Mouse (Mus musculus): ENCODE results near the gene Zc3h7b. TPM values are rescaled to one million over a fixed set of nuclear protein-coding genes. Genes with fewer than 3 reads are reported as not detected.

The Zc3h7b gene
- total RNA-seq, 2 experiments from 2014 or later = 129 to 141 TPM

DNA sequence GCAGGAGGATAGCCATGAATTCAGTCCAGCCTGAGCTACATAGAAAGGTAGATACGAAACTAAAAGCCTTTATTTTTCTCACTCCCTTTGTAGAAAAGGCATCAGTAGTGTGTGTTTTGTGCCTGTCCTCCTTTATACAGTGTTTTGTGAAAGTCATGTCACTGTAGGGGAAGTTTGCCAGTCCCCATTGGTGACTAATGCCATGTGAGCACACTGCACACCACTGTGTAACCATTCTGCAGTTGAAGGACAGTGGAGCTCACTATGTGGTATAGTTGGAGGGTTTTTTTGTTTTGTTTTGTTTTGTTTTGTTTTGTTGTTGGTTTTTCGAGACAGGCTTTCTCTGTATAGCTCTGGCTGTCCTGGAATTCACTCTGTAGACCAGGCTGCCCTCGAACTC lies 73.5 kb downstream of the Zc3h7b start:
- no peak for DNase-seq

DNA sequence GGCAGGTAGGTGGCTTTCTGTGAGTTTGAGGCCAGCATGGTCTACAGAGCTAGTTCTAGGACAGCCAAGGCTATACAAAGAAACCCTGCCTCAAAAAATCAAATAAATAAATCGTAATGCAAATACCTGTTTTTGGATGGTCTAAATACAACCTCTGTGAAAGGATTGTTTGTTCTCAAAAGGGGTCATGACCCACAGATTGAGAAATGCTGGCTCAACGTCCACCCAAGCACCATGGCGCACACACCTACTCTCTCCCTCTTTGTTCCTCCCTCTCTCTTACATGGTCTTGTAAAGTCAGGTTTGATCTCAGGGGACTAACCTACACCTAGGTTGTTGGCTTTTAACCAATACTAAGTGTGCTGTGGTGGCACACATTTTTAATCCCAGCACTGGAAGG lies 77.8 kb downstream of the Zc3h7b start:
- DNase-seq = no peak

GRCm38 (mm10) chr15:81824832-81825231 lies 80.0 kb downstream of the Zc3h7b start:
- no peak for DNase-seq

- no peak for DNase-seq
These were observed 83.8 kb downstream of the Zc3h7b start for GRCm38 (mm10) chr15:81828426-81829207.

GRCm38 (mm10) chr15:81829208-81829580 lies 84.3 kb downstream of the Zc3h7b start:
- no peak for DNase-seq

DNA sequence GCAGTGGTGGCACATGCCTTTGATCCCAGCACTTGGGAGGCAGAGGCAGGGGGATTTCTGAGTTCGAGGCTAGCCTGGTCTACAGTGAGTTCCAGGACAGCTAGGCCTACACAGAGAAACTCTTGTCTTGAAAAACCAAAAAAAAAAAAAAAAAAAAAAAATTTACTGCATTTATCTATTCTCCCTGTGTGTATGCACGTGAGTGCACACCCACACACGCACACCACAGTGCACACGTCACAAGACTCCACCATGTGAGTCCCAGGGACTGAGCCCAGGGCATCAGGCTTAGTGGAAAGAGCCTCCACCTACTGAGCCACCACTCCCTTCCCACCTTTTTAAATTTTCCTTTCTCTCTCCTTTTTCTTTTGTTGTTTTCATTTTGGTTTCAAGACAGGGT lies 85.7 kb downstream of the Zc3h7b start:
- DNase-seq = no peak

DNA sequence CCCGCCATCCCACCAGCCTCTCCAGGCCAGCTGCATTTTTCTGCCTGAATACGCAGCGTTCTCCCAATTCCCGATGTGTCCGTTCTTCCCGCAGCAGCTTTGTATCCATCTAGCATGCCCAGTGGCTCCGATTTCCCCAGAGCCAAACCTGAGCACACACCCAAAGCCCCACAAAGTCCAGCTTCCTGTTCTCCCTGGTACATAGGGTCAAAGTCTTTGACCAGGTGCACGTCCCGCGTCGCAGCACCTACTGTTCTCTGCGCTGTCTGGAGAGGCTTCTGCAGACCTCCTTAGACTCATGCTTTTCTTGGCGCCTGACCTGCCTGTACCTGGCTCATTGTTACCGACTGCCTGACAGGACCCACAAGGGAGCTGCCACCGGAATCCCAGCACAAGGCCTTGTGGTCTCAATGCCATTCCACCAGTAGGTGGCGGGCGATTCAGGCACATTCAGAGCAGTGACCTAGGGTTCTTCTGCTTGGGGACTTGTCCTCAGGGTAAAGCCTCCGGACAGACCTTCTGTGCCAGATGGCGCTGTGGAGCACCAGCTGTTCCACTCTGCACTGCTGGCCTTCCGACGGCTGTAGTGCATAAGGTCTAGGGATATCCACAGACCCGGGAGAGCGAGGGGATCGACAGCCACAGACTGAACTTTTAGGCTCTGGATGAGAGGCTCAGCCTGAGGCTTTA lies 86.4 kb downstream of the Zc3h7b start:
- DNase-seq = peak; percentile 78 to 83

- DNase-seq = no peak
These were observed 87.4 kb downstream of the Zc3h7b start for GRCm38 (mm10) chr15:81832219-81832618.

DNA sequence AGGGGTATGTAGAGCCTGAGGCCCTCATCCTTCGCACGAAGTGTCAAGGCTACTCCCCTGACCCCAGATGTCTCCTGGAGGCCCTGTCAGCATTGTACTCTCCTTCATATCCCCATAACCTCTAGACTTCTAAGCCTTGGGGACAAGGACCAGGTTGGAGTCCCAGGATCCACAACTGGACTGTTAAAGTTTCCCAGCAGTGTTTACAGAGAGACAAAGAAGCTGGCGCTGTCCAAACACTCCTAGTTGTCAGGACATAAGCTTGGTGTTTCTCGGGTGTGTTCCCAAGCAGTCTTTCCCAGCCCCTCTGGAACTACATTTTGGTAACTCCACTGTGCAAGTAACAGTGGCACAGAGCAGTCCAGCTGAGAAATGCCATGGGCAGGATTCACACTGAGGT lies 88.6 kb downstream of the Zc3h7b start:
- no peak for DNase-seq

GRCm38 (mm10) chr15:81834171-81834841 lies 89.4 kb downstream of the Zc3h7b start:
- no peak for DNase-seq

DNA sequence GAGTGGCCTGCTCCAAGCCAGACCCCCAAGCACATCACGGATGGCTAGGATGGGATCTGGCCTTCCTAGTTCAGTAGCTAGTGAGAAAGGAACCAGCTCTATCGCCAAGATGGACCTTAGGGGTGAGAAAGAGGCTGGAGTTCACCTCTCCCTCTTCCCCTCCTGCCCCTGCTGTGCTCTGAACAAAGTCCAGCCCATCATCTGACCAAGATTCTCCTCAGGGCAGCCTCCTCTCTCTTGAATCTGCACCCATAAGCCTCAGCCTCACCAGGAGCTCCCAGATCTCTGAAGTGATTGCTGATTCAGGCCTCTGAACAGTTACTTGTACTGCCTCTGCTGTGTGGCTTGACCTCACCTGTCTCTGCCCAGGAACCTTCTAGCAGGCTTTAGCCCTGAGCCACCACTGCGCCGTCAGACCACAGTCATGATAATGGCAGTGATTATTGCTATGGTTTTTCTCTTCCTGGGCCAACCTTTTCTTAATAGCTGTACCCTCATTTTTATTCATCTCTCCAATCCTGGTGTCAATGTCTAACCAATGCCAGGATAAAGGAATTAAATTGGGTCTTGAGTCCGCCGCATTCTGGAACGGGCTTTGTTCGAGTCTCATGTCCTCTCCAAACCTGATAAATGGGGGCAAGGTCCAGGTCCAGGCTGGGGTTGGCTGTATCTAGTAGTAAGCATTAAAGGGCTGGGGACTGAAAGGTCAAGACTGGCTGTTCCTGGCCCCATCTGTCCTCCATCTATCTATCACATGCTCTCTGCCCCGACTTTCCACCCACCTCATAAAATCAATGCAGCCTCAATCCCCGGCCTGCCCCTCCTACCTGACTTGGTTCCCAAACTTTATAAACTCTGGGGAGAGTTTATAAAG lies 90.4 kb downstream of the Zc3h7b start:
- no peak for DNase-seq

DNA sequence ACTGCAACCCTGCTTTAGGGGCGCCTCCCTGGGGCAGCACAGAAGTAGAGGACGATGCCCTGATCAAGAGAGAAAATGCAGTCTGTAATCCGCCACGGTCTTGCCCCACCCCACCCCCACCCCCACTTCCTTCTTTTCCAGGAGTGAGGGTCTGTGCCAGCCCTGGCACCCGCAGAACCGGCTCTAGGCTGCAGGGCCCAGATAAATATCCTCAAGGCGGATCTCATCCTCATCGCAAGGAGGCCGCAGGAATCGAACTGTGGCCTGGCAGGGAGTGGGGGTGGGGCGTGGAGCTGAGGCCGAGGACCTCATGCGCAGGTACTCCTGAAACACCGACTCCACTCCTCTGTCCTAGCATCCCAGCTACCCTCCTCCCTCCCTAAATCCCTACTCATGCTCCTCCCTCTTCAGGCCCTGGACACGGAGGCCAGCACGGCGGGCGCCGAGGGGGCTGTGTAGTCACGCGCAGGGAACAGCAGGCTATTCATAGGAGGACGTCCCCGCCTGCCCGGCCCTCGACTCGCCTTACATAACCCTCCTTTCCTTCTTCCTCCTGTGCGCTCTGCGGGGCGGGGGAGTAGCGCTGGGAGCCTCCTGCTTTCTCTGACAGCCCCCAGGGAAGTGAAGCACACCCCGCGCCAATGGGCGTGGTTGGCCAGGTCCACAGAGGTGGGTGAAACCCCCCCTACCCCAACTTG lies 91.4 kb downstream of the Zc3h7b start:
- DNase-seq = peak; percentile 85 to 86

DNA sequence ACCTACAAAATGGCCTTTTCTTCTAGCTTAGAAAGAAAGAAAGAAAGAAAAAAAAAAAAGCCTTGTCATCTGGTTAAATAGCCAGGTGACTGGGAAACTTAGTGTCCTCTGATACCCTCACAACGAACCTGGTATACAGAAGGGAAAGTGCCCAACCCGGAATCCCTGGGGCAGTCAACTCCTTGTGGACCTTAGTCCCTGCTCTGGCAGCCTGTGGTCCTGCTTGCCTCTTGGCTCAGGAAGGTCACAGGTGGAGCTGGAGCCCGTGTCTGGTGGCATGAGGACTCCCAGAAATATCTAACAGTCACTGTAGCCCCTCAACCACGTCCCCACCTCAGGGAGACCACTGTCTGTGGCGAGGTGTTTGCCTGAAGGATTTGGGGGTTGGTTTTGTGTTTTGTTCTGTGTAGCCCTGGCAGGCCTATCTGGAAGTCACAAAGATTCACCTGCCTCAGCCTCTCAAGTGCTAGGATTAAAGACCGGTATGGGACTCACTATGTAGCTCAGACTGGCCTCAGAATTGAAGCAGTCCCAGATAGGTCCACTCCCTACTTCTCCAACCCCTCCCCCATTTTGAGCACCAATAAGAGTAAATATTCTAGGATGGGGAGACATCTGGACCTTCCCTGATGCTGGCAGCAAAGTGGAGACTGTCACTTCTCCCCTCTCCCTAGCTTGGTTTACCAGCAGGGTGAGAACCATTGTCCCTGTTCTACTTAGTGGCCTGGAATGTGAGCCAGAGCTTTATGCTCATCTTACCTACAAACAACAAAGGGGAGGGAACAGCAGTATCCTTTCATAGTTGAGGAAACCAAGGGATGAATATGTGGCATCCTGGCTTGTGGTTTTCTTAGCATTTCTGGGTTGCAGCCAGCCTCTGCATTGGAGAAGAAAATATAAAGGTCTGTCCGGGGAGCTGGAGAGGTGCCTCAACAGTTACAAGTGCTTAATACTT lies 92.4 kb downstream of the Zc3h7b start:
- DNase-seq = no peak

- no peak for DNase-seq
These were observed 93.8 kb downstream of the Zc3h7b start for GRCm38 (mm10) chr15:81838554-81839235.

DNA sequence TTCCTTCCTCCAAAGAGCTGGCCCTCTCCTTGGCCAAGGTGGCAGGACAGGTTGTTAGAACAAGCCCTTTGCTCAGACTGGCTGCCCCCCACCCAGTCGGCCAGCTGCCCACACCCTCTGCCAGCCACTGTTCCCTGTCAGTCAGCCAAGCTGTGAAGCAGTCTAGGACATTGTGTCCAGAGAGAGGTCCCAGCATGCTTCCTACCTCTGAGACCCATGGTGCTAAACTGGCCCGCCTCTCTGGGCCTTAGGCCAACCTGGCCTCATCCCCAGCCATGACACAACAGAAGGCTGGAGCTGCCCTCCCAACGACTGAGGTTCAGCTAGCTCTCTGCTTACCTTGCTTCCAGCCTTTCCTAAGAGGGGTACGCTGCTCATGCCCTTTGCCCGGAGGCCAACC lies 94.8 kb downstream of the Zc3h7b start:
- DNase-seq = peak; percentile 81 to 83

GRCm38 (mm10) chr15:81840306-81840705 lies 95.4 kb downstream of the Zc3h7b start:
- DNase-seq = no peak

GRCm38 (mm10) chr15:81842275-81842674 lies 97.4 kb downstream of the Zc3h7b start:
- no peak for DNase-seq

DNA sequence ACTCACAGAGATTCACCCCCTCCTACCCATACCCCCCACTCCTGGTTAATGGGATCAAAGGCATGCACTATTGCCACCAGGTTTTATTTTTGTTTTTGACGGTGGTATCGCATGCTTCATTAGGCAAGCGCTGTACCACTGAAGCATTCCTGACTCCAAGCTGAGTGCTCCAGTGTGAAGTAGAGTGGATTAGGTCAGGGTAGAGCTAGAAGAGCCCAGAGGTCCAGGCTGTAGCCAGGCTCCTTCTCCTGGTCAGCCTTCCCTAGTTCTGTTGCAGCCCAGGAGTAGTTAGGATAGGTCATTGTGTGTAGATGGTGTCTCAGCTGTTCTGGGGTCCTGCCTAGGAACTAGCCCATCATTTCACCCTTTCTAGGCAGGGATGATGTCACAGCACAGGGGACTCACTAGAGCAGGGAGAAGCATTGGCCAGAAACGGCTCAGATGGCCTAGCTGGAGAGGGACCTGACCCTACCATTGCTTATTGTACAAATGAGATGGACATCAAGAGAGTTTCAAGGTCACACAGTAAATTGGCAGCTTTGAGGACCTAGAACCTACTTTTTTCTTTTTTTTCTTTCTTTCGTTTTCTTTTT lies 100.3 kb downstream of the Zc3h7b start:
- DNase-seq = no peak

DNA sequence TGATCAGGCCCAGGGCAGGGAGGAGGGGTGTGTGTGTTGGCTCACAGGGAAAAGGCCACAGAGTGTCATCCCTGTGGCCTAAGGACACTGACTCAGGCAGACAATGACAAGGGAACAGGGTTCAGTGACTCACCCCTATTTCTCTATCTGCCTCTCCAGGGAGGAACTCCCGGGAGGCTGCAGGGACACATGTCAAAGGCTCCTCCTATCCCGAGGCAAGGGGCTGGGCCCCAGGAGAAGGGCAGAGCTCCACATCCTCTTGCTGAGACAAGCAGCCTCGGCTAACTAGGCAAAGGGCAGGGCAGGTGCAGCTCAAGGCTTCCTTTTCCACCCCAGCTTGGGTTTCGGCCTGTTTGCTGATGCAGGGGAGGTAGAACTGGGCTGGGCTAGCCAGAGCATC lies 100.9 kb downstream of the Zc3h7b start:
- no peak for DNase-seq
